Mouse (Mus musculus): ENCODE measurements around the gene Fkbp5. TPM values are rescaled to one million over a fixed set of nuclear protein-coding genes. Genes with fewer than 3 reads are reported as not detected.
"Not testable (repeated sequence)": the region's sequence is repeated elsewhere in the genome, so short reads cannot be mapped to it uniquely, and the experiment has no call there.

Gene Fkbp5
- total RNA-seq, 2 experiments from 2014 or later = 107 to 115 TPM

DNA sequence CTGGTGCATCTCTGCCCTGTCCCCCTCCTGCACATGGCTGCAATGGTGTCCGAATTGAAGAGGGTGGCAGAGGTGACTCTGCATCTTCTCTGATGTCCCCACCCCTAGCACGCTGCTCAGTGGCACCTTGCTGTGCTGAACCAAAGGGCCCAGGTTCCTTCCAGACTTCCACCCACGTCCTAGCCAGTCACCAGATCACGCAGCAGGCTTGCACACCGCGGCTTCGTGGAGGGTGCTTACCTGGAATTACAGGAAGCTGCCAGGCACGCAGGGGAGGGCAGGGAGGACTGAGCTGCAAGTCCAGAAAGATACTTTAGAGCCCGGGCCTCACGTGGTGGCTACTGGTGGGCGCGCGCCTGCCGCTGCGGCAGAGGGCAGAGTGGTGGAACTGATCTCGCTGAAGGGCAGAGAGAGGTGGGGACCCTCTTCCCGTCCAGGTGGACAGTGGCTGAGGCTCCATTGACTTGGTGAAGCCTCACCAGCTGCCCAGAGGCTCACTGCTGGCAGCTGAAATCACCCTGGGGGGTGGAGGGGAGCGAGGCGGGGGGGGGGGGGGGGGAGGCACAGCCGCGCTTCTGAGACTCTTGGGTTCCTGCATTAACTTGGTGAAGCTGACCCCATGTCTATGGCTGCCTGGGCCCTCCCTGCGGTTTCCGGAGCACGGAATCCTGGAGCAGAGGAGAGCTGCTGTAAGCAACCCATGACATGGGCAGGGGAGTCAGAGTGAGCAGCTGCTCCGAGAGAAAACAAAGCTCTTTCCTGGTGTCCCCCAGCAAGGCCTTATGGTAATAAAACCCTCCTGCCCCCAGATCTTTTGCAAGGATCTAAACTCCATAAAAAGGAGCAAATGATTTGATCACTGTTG is 125.5 kb downstream of the Fkbp5 start:
- no peak for DNase-seq
- intact Hi-C loops (cut with DNase I) = loop anchor here (10.0 kb wide), 1 partner anchor 253 kb away; no protein-coding TSS in a partner anchor

- intact Hi-C loops (cut with DNase I) = no loop called here
- no peak for DNase-seq
Measured at GRCm38 (mm10) chr17:28388534-28388933, 128.8 kb downstream of the Fkbp5 start.

- DNase-seq = peak; percentile 69 to 70
- intact Hi-C loops (cut with DNase I) = loop anchor here (1.0 kb wide), 1 partner anchor 142 kb away; no protein-coding TSS in a partner anchor
Measured at GRCm38 (mm10) chr17:28386150-28386905, 131.0 kb downstream of the Fkbp5 start.

GRCm38 (mm10) chr17:28384298-28384697 is 133.0 kb downstream of the Fkbp5 start:
- intact Hi-C loops (cut with DNase I) = no loop called here
- DNase-seq = no peak

- intact Hi-C loops (cut with DNase I) = no loop called here
- DNase-seq = no peak
Measured at GRCm38 (mm10) chr17:28380255-28380654, 137.1 kb downstream of the Fkbp5 start.

DNA sequence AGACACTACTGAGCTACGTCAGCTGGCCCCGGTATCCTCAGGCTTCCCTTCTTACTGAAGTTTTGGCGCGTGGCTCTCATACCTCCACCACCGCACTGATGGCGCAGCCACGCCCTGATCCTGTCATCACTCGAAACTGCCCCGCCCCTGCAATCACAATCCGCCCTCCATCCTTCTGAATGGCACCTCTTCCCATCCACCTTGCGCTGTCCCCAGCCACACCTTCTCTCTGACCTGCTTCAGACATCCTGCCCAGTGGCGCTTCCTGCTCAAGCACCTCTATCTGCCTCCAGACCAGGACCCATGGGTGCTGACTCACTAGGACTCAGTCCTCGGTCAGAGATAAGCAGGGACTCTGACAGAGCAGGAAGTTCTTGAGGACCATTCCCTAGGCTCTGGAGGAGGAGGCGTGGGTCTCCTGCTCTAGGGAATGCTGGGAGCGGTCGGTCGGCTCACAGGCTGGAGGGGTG is 141.7 kb downstream of the Fkbp5 start:
- intact Hi-C loops (cut with DNase I) = no loop called here
- DNase-seq = no peak

GRCm38 (mm10) chr17:28374494-28374893 is 142.8 kb downstream of the Fkbp5 start:
- no peak for DNase-seq
- intact Hi-C loops (cut with DNase I) = no loop called here

DNA sequence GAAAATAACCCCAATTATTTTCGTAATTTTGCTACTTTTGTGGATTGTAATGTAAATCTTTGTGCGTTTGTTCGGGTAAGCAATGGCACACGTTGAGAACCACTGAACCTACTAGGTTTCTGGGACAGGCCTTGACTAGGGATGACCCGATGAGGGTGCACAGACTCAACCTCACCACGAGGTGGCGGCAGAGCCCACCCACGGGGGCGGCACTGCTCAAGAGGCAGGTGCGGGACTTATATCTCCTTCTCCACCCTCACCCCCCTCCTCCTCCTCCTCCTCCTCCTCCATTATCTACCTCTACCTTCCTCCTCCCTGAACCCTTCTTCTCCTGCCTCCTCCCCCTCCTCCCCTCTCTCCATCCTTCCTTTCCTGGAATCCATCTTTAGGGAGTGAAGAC is 143.5 kb downstream of the Fkbp5 start:
- intact Hi-C loops (cut with DNase I) = no loop called here
- peak in 1 of 2 experiments; percentile 44 for DNase-seq

DNA sequence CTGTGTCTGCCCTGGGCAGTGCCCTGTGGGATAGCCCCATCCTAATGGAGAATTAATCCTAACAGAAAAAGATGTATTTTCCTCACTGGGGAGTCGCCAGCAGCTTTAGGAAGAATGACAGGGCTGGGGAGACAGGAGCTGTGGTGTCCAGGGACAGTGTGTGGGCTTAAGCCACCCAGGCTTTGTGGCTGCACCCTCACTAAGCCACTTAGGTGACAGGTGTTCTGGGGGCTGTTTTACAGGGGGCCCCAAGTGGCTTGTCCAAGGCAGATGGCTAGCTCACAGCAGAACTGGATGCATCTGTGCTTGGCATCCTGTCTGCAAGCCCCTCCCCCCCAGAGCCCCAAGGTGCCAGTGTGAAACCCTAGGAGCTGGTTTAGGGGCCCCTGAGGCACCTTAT is 145.4 kb downstream of the Fkbp5 start:
- intact Hi-C loops (cut with DNase I) = no loop called here
- no peak for DNase-seq

DNA sequence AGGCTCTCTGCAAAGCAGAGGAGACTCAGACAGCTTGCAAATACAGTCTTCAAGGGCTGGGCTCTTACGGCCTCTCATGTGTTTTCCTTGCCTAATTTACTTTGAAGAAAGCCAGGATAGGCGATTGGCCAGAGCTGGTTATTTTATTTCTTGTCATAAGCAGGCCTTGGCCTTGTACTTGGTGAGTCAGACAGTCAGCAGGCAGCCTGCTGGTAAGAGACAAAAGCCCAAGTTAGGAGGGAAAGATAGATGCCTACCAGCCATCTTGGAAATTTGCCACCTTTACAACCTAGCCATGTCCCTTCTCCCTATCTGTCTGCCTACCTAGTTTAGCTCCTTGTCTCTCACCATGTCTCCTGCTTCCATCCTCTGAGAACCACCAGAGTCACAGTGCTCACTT is 146.0 kb downstream of the Fkbp5 start:
- DNase-seq = no peak
- intact Hi-C loops (cut with DNase I) = no loop called here

GRCm38 (mm10) chr17:28369056-28369455 is 148.3 kb downstream of the Fkbp5 start:
- intact Hi-C loops (cut with DNase I) = loop anchor here (5.0 kb wide), 2 partner anchors 142 to 162 kb away; partner anchors contain the start of gene Def6
- no peak for DNase-seq

GRCm38 (mm10) chr17:28368449-28368848 is 148.9 kb downstream of the Fkbp5 start:
- DNase-seq = peak; percentile 80
- intact Hi-C loops (cut with DNase I) = loop anchor here (5.0 kb wide), 2 partner anchors 141 to 161 kb away; partner anchors contain the start of gene Def6

DNA sequence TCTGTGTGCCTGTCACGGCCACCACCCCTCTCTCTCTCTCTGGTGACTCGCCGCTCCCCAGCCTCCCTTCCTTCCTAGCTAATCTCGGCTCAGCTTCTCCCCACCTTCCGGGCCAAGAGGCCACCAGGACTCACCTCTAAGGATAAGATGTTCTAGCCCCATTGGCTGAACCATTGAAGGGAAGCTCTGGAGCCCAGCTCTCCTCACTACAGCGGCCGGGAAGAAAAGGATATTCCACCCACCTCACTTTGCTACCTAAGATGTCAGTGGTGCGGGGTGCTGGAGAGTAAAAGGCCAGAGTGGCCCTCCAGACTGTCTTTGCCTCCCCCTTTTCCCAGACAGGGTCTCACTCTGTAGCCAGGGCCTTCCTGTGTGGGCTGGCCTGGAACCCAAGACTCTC is 152.2 kb downstream of the Fkbp5 start, which contains the start of gene Tulp1:
Gene Tulp1, minus strand, starts transcription at position 101 of the 400 bp plus-strand sequence.
- intact Hi-C loops (cut with DNase I) = loop anchor here (5.0 kb wide), 2 partner anchors 138 to 158 kb away; partner anchors contain the start of gene Def6
- no peak for DNase-seq

GRCm38 (mm10) chr17:28363507-28363906 is 153.8 kb downstream of the Fkbp5 start:
- no peak for DNase-seq
- intact Hi-C loops (cut with DNase I) = no loop called here

DNA sequence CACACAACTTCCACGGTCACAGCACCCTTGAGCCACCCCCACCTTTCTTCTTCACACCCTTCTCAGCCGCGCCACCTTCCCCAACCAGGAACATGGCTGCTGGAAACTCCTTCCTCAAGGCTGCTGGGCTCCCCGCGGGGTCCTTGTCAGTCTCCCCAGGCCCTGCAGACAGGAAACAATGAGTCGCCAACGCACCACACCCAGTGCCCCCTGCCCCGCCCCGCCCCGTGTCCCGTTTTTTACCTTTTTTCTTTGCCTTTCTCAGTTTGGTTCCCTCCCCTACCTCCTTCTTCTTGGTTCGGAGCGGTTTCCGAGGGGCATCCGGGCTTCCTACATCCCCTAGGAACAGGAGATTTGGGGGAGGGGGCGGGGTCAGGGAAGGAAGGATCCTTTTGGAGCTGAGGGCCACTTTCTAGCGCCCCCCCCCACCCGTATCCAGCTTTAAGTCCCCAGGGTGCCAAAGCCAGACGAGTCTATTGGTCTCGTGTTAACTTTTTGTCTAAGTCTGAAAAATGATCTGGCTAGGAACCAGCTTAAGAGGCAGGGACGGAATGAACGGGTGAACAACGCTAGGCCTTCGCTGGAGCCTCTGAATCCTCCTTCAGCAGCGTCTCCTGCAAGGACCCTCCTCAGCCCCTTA is 154.6 kb downstream of the Fkbp5 start:
- intact Hi-C loops (cut with DNase I) = no loop called here
- no peak for DNase-seq

DNA sequence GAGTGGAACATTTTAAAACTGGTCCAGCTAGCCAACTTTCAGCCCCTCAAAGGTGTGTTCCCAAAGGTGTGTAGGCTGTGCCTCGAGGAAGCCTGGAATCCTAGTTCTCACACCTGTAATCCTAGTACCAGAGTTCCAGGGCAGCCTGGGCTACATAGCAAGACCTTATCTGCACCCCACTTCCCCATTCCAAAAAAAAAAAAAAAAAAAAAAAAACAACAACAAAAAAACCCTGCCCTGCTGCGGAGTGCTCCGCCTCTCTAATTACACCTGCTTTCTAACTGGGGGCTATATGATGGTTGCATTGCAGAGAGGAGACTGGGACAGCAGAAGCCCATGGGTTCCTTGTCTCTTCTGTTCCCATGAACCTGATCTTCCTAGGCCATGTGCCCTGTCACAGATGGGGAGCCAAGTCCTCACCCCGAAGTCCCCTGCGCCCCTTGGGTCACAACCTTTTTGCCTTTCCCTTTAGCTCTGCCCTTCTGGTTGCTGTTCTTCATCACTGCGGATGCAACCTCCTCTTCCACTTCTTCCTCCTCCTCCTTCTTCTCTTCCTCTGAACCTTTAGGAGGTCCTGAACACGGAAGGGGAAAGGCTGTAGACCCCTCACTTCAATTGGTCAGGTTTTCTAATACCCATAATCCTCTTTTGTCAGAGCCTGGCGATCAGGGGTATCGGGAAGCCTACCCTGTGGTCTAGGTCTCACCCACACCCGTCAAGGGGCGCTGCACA is 155.2 kb downstream of the Fkbp5 start:
- DNase-seq = no peak
- intact Hi-C loops (cut with DNase I) = no loop called here

DNA sequence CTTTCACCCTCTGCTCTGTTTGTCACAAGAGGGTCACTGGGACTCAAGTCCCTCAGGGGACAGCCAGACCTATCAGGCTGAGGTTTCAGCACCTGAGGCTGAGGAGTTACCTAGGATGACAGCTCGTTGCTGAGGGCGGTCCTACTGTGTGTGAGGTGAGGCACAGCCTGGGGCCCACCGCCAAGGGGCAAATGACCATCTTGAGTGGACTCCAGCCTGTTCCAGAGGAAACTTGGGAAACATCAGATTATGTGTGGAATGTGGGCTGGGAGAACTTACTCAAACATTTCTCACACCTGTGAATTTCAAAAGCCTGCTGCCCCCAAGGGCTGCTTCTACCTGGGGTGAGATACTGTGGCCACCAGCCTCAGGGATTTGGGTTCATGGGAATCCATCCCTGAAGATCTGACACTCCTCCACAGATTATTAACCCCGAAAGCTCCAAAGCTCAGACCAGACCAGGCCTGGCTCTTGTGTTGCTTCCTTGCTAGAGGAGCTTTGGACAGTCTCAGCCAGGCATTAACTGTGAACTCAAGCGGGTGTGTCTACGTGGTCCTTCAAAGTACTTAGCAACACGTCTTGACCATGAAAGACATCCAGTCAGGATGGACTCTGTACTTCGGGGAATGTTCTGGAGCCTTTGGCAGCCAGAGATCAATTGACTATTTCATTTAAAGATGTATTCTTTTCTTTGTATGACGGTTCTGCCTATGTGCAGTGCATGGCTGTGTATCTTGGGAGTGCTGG is 156.6 kb downstream of the Fkbp5 start:
- intact Hi-C loops (cut with DNase I) = no loop called here
- no peak for DNase-seq

DNA sequence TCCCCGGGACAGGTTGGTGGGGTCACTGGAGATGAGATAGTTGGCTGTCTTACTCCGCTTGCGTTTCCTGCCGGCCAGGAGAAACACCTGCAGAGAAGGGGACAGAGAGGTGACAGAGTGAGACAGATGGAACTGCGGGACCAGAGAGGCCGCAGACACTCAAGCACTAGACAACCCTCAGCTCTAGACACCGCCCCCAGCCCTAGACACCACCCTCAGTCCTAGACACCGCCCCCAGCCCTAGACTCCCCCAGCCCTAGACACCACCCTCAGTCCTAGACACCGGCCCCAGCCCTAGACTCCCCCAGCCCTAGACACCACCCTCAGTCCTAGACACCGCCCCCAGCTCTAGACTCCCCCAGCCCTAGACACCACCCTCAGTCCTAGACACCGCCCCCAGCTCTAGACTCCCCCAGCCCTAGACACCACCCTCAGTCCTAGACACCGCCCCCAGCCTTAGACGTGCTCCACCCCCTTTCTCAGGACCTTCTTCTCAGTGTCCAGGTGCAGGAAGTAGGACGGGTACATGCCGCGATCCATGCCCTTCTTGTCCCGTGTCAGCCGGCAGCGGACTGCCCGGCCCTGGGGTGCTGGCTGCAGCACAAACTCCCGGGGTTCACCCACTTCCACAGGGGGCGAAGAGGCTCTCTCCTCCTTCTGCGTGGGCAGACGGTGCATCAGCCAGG is 158.6 kb downstream of the Fkbp5 start:
- DNase-seq; intact Hi-C loops (cut with DNase I): not testable (repeated sequence)

DNA sequence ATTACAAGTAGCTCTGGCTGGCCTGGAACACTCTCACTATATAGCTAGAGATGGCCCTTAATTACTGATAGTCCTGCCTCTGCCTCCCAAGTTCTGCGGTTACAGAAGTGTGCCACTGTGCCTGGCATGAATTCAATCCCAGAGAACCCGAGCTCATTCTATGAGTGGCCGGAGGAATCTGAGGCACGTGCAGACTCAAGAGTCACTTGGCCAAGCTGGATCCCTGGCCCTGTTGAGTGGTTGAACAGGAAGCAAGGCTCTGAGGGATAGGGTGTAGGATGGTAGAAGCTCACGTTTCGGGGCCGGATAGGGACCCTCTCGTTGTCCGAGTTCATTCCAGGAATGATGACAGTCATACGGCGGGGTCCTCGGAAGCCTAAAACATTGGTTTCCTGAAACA is 161.5 kb downstream of the Fkbp5 start:
- intact Hi-C loops (cut with DNase I) = no loop called here
- DNase-seq = no peak
